Mouse (Mus musculus): ENCODE measurements around the gene Gpx7. TPM values are rescaled to one million over a fixed set of nuclear protein-coding genes. Genes with fewer than 3 reads are reported as not detected.
"Not testable (repeated sequence)": the region's sequence is repeated elsewhere in the genome, so short reads cannot be mapped to it uniquely, and the experiment has no call there.

Gene Gpx7
- total RNA-seq, 2 experiments from 2014 or later: 5.7 to 6.0 TPM

- no peak for DNase-seq
- intact Hi-C loops (cut with DNase I): no loop called here
Measured at GRCm38 (mm10) chr4:108358498-108358897, 48.3 kb downstream of the Gpx7 start.

- DNase-seq: no peak
- intact Hi-C loops (cut with DNase I): no loop called here
Measured at GRCm38 (mm10) chr4:108357458-108357857, 49.3 kb downstream of the Gpx7 start.

GRCm38 (mm10) chr4:108353591-108353990, 53.2 kb downstream of the Gpx7 start:
- intact Hi-C loops (cut with DNase I); DNase-seq: not testable (repeated sequence)

GRCm38 (mm10) chr4:108350819-108351218, 55.9 kb downstream of the Gpx7 start:
- intact Hi-C loops (cut with DNase I): no loop called here

More at GRCm38 (mm10) chr4:108350819-108351218, 55.9 kb downstream of the Gpx7 start:
- no peak for DNase-seq

Other genes starting within 250 kb of the Gpx7 start
- 1 to 10 TPM; 6.0 to 6.1 TPM for gene Echdc2, start 241.5 kb downstream of the Gpx7 start, total RNA-seq (2021)
- under 1 TPM; 0.28 to 0.67 TPM for gene Zyg11a, start 188.9 kb downstream of the Gpx7 start, total RNA-seq (2021)
- 10 to 100 TPM; 52.7 to 60.2 TPM for gene Zyg11b, start 105.9 kb downstream of the Gpx7 start, total RNA-seq (2021)
- gene Coa7, start 78.8 kb downstream of the Gpx7 start, total RNA-seq (2021): 10 to 100 TPM; 35.5 to 39.9 TPM
- not detected for gene Shisal2a, start 23.6 kb downstream of the Gpx7 start, total RNA-seq (2021)
- 10 to 100 TPM; 15.7 to 23.2 TPM for gene Tut4, start 52.5 kb upstream of the Gpx7 start, total RNA-seq (2021)
- 10 to 100 TPM in 1 of 2 experiments, 1 to 10 TPM in 1; 9.5 to 13.9 TPM for gene Prpf38a, start 172.4 kb upstream of the Gpx7 start, total RNA-seq (2021)
- under 1 TPM in 1 of 2 experiments, not detected in 1; 0.10 TPM for gene Orc1, start 172.5 kb upstream of the Gpx7 start, total RNA-seq (2021)
- gene Cc2d1b, start 213.0 kb upstream of the Gpx7 start, total RNA-seq (2021): 10 to 100 TPM; 17.6 to 18.2 TPM